Mouse (Mus musculus) naive thymus-derived CD4-positive, alpha-beta T cell, adult 5 months (primary cell): ENCODE measurements around the gene Plscr3. TPM values are rescaled to one million over a fixed set of nuclear protein-coding genes. Genes with fewer than 3 reads are reported as not detected.

Source experiments
- polyA plus RNA-seq: library from polyadenylated mRNA; unstranded; fragments of 100-300 nt; shearing (Covaris generic); gene quantifications from one replicate; pipeline ENCODE4 v1.2.1, GENCODE M21; 2017

Gene Plscr3
- polyA plus RNA-seq, result 18.0 TPM

DNA sequence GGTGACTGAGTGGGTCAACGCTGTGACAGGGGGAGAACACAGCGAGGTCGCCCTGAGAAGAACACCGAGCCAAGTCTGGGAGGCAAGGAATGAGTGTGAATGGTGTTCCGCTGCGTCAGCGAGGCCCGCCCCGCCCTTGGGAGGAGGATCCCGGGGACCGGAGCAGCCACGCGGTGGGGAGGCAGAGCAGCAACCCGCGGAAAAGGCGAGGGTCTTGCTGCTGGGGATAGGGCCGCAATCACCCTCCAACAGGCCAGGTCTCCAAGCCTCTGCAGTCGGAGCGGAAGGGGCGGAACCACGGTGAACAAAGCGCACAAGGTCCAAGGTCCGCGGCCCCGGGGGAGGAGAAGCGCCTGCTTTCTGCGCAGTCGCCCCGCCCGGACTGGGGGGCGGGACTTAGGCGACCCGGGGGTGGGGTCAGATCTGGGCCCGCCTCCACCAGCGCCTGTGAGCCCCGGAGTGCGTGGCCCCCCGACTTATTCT, at the start of gene Plscr3:
Gene Plscr3, plus strand, starts transcription at position 179 of the 483 bp plus-strand sequence.

DNA sequence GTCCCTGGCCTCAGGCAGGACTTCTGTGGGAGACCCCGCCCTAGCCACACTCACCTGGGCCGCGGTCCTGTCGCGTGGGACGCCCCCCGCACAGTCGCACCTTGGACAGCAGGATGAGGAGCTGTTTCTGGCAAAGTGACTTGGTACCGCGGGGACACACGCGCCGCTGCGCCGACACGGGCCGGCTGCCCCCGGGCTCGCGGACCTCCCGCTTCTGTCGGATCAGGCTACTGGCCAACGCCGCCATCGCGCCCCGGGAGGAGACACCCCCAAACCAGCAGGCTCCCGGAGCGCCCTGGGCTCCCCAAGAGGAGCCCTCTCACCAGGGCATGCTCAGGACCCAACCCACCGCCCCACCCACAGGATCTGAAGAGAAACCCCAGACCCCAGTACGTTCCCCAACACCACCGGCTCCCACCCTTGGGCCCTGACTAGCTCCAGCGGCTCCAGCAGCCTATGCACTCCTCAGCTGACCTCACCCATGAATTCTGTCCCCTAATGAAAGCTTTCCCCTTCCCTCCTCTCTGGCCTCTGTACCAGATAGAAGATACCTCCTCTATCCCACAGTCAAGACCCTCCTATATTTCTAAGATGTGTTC, 44.7 kb upstream of the Plscr3 start, which contains the start of gene Fgf11:
Gene Fgf11, minus strand, starts transcription at position 479 of the 599 bp plus-strand sequence.

DNA sequence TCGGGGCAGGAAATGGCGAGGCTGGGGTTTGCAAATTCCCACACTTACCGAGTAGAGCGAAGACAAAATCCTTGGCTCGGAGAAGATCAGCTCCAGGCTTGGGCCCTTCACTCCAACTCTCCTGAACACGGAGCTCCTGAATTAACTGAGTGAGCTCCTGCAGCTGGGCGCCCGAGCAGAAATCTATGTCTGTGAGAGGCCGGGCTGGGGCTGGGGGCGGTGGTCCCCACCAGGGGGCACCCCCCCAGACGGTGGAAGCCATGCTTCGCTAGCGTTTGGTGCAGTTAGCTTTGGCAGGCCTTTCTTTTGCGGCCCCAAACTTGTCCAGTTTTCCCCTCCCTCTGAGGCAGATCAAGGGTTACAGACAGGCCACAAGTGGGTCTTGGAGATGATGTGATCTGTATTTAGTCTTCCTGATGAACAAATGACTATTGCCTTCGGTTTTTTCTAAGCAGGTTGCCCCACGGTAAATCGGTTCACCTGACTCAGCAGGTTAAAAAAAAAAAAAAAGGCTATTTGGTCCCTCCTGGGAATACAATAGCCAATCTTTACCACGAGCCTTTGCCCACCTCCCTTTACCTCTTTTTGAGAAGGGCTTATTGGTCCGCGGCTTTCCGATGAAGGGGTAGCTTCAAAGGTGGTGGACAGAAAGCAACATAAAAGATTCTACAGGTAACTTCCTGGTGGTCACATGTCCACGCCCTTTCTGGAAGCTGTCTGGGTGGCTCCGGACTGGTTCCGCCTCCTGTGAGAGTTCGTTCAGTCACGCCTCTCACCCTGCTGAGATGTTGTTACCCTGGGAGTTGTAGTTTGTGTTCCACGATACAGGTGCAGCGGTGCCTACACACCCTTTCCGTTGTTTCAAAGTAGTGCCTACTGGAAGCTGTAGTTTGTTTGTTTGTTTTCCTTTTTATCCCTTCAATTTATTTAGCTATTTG, 40.9 kb upstream of the Plscr3 start, which contains the start of gene Tmem102:
Gene Tmem102, minus strand, starts transcription at position 653 of the 938 bp plus-strand sequence.

GRCm38 (mm10) chr11:69815155-69815554, 31.0 kb upstream of the Plscr3 start, which contains the start of gene Gm39566:
Gene Gm39566, minus strand, starts transcription at chr11:69815298.

GRCm38 (mm10) chr11:69818365-69818764, 27.8 kb upstream of the Plscr3 start, which contains the start of gene Spem2:
Gene Spem2, minus strand, starts transcription at chr11:69818465.

GRCm38 (mm10) chr11:69822080-69822479, 24.1 kb upstream of the Plscr3 start, which contains the start of gene Spem1:
Gene Spem1, minus strand, starts transcription at chr11:69822180.

DNA sequence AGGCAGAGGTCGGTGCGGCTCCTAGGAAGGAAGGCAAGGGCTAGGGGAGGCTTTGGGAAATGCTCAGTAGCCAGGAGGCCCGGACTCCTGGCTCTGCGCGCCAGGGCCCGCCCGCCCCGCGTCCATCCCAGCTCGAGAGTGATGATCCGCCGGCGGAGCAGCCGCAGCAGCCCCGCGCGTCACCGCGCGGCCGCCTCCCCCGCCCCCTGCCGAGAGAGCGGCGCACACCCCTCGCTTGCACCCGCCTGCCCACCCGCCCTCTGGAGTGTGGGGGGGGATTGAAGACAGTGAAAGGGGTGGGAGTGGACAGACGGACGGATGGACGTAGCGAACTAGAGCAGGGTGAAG, 8.6 kb upstream of the Plscr3 start, which contains the start of gene Nlgn2:
Gene Nlgn2, minus strand, starts transcription at position 181 of the 348 bp plus-strand sequence.

DNA sequence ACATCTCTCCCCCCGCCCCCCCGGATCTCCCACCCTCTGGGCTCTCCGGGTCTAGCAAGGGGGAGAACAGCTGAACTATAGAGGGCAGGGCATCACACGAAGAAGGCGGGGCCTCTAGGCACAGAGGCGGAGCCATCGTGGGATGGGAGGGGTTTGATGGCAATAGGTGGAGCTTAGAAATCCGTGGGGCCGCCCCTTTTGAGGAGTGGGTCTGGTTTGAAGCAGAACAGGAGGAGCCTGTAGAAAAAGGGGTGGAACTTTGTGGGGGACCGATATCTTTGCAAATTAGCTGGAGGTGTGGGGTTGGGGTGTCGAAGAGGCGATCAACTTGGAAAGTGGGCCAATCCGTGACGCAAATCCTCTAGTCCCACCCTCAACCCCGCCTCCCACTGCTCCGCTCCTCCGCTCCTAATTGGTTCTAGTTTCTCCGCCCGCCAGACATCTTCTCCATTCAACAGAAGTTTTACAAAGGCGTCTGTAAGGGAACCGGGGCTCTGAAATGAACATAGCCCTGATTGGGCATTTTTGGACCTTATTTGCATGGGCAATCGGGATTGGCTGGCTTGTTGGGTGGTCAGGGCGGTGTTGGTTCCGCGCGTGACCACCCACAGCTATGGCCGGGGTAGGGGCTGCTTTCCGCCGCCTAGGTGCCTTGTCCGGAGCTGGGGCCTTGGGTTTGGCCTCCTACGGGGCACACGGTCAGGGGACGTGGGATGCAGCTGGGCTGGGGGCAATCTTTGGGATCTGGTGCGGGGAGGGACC, 8.0 kb upstream of the Plscr3 start, which contains the start of gene Tmem256:
Gene Tmem256, plus strand, starts transcription at position 563 of the 762 bp plus-strand sequence.

GRCm38 (mm10) chr11:69858113-69858998, 12.2 kb downstream of the Plscr3 start, which contains the start of gene Tnk1:
Gene Tnk1, minus strand, starts transcription at chr11:69858730.

DNA sequence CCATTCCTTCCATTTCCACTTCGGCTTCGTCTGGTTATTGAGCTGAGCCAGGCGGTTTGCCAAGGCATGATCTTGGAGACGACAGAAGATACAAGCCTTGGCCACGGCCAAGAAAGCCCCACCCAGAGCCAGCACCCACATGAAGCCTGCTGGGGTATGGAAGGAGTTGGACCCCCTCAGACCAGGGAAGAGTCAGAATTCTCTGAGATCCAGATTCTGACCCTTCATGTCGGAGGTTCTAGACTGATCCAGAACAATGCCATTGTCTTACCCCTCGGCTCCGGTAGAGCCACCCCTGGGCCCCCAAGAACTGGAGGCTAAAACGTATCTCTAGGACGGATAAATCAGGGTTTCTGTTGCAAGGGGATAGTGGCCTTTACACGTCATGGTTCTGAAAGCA, 31.7 kb downstream of the Plscr3 start, which contains the start of gene Tmem95:
Gene Tmem95, minus strand, starts transcription at position 141 of the 400 bp plus-strand sequence.

GRCm38 (mm10) chr11:69880853-69881603, 34.9 kb downstream of the Plscr3 start, which contains the start of gene Kctd11:
Gene Kctd11, minus strand, starts transcription at chr11:69881406.

DNA sequence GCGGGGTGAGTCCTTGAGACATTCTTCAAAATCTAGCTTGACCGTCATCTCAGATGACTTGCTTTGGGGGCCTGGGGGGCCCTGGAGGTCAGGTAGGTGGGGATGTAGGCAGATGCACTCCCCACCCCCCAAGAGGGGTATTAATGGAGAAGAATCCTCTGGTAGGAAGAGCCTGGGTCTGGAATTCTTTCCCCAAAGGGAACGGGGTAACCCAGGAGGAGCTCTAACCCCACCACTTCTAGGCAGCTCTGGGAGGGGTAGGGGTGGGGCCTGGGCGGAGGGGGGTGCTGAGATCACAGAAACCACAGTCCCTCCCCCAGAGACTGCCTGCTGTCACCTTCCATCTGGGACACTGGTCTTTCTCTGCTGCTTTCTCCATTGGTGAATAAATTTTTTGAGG, 49.1 kb downstream of the Plscr3 start, which contains the start of gene Acap1:
Gene Acap1, minus strand, starts transcription at position 249 of the 400 bp plus-strand sequence.

GRCm38 (mm10) chr11:69900471-69901405, 54.6 kb downstream of the Plscr3 start, which contains the start of the genes 2810408A11Rik and Neurl4:
Gene 2810408A11Rik, minus strand, starts transcription at chr11:69900987.
Gene Neurl4, plus strand, starts transcription at chr11:69901072.

Other genes with a start within 250 kb of the Plscr3 start
- not detected for gene Atp1b2, start 240.4 kb upstream of the Plscr3 start, polyA plus RNA-seq
- not detected for gene Shbg, start 228.5 kb upstream of the Plscr3 start, polyA plus RNA-seq
- gene Sat2, start 224.4 kb upstream of the Plscr3 start, polyA plus RNA-seq, result not detected
- 73.2 TPM for gene Fxr2, start 213.4 kb upstream of the Plscr3 start, polyA plus RNA-seq
- gene Sox15, start 191.1 kb upstream of the Plscr3 start, polyA plus RNA-seq, result not detected
- 49.4 TPM for gene Mpdu1, start 183.7 kb upstream of the Plscr3 start, polyA plus RNA-seq
- gene Cd68, start 180.2 kb upstream of the Plscr3 start, polyA plus RNA-seq, result 2.1 TPM
- 703 TPM for gene Eif4a1, start 174.0 kb upstream of the Plscr3 start, polyA plus RNA-seq
- gene Senp3, start 164.3 kb upstream of the Plscr3 start, polyA plus RNA-seq, result 41.7 TPM
- gene Tnfsf13, start 160.6 kb upstream of the Plscr3 start, polyA plus RNA-seq, result not detected
- not detected for gene Tnfsf12, start 150.5 kb upstream of the Plscr3 start, polyA plus RNA-seq
- gene Tnfsfm13, start 150.3 kb upstream of the Plscr3 start, polyA plus RNA-seq, result not detected
- 56.9 TPM for gene Polr2a, start 87.7 kb upstream of the Plscr3 start, polyA plus RNA-seq
- gene Slc35g3, start 84.4 kb upstream of the Plscr3 start, polyA plus RNA-seq, result not detected
- gene Zbtb4, start 80.5 kb upstream of the Plscr3 start, polyA plus RNA-seq, result 8.0 TPM
- 2.2 TPM for gene Chrnb1, start 50.4 kb upstream of the Plscr3 start, polyA plus RNA-seq
- not detected for gene Fgf11, start 44.5 kb upstream of the Plscr3 start, polyA plus RNA-seq
- not detected for gene Tmem102, start 40.8 kb upstream of the Plscr3 start, polyA plus RNA-seq
- not detected for gene Gm39566, start 31.1 kb upstream of the Plscr3 start, polyA plus RNA-seq
- gene Spem2, start 27.9 kb upstream of the Plscr3 start, polyA plus RNA-seq, result not detected
- gene Spem1, start 24.2 kb upstream of the Plscr3 start, polyA plus RNA-seq, result not detected
- 0.09 TPM for gene Nlgn2, start 8.6 kb upstream of the Plscr3 start, polyA plus RNA-seq
- gene Tmem256, start 7.9 kb upstream of the Plscr3 start, polyA plus RNA-seq, result 27.8 TPM
- gene Tnk1, start 12.4 kb downstream of the Plscr3 start, polyA plus RNA-seq, result not detected
- gene Tmem95, start 31.6 kb downstream of the Plscr3 start, polyA plus RNA-seq, result not detected
- gene Kctd11, start 35.0 kb downstream of the Plscr3 start, polyA plus RNA-seq, result 0.51 TPM
- 615 TPM for gene Acap1, start 49.2 kb downstream of the Plscr3 start, polyA plus RNA-seq
- gene 2810408A11Rik, start 54.6 kb downstream of the Plscr3 start, polyA plus RNA-seq, result 2.6 TPM
- gene Neurl4, start 54.7 kb downstream of the Plscr3 start, polyA plus RNA-seq, result 7.7 TPM
- 253 TPM for gene Gps2, start 67.5 kb downstream of the Plscr3 start, polyA plus RNA-seq
- 965 TPM for gene Eif5a, start 75.6 kb downstream of the Plscr3 start, polyA plus RNA-seq
- not detected for gene Ybx2, start 89.4 kb downstream of the Plscr3 start, polyA plus RNA-seq
- gene Slc2a4, start 101.8 kb downstream of the Plscr3 start, polyA plus RNA-seq, result not detected
- not detected for gene Cldn7, start 118.4 kb downstream of the Plscr3 start, polyA plus RNA-seq
- gene Ctdnep1, start 134.8 kb downstream of the Plscr3 start, polyA plus RNA-seq, result 31.4 TPM
- gene Elp5, start 136.1 kb downstream of the Plscr3 start, polyA plus RNA-seq, result 47.8 TPM
- 310 TPM for gene Gabarap, start 144.8 kb downstream of the Plscr3 start, polyA plus RNA-seq
- 49.5 TPM for gene Phf23, start 149.4 kb downstream of the Plscr3 start, polyA plus RNA-seq
- 27.2 TPM for gene Dvl2, start 154.2 kb downstream of the Plscr3 start, polyA plus RNA-seq
- gene Acadvl, start 169.0 kb downstream of the Plscr3 start, polyA plus RNA-seq, result 87.7 TPM
- gene Dlg4, start 170.6 kb downstream of the Plscr3 start, polyA plus RNA-seq, result 2.4 TPM
- gene Asgr1, start 207.7 kb downstream of the Plscr3 start, polyA plus RNA-seq, result not detected
- gene Asgr2, start 246.3 kb downstream of the Plscr3 start, polyA plus RNA-seq, result not detected